Mouse (Mus musculus) midbrain, embryonic 16.5 days (tissue): ENCODE measurements around the gene Rbms2. TPM values are rescaled to one million over a fixed set of nuclear protein-coding genes. Genes with fewer than 3 reads are reported as not detected.
"Not testable (repeated sequence)": the region's sequence is repeated elsewhere in the genome, so short reads cannot be mapped to it uniquely, and the experiment has no call there.

ENCODE experiments used
- ATAC-seq: fragments of 200-750 bp; cut with Nextera tagmentation; 2 replicates; pipeline ENCODE4 v1.8.0; 2017; ENCODE audit warnings: moderate TSS enrichment
- H3K27ac ChIP-seq: fragments of 300-500 bp; sonication (generic); 2 replicates; pipeline ENCODE4 v1.5.1; 2014; ENCODE audit warnings: mild to moderate bottlenecking, low read length, mixed read lengths
- H3K27me3 ChIP-seq: fragments of 300-500 bp; sonication (generic); 2 replicates; pipeline ENCODE4 v1.6.1; 2014; ENCODE audit warnings: low read depth, low read length, mixed read lengths; ENCODE audit not compliant: control insufficient read depth, insufficient read depth
- H3K36me3 ChIP-seq: fragments of 300-500 bp; sonication (generic); 2 replicates; pipeline ENCODE4 v1.6.1; 2014; ENCODE audit warnings: mild to moderate bottlenecking, low read length, moderate library complexity, mixed read lengths; ENCODE audit not compliant: control insufficient read depth, insufficient read depth
- H3K4me1 ChIP-seq: fragments of 300-500 bp; sonication (generic); 2 replicates; pipeline ENCODE4 v1.6.1; 2014; ENCODE audit warnings: mild to moderate bottlenecking, low read length, mixed read lengths; ENCODE audit not compliant: control insufficient read depth, insufficient read depth
- H3K4me2 ChIP-seq: fragments of 300-500 bp; sonication (generic); 2 replicates; pipeline ENCODE4 v1.6.1; 2014; ENCODE audit warnings: mild to moderate bottlenecking, low read length, mixed read lengths
- H3K4me3 ChIP-seq: fragments of 300-500 bp; sonication (generic); 2 replicates; pipeline ENCODE4 v1.5.1; 2014; ENCODE audit warnings: low read depth, mild to moderate bottlenecking, low read length, moderate library complexity, mixed read lengths
- H3K9ac ChIP-seq: fragments of 300-500 bp; sonication (generic); 2 replicates; pipeline ENCODE4 v1.6.1; 2014; ENCODE audit warnings: low read depth, low read length, mixed read lengths
- H3K9me3 ChIP-seq: fragments of 300-500 bp; sonication (generic); replicated peaks from 2 replicates; pipeline ENCODE4 v1.6.1; 2014; ENCODE audit warnings: mild to moderate bottlenecking, low read length, mixed read lengths; ENCODE audit not compliant: control insufficient read depth, poor library complexity, severe bottlenecking
- WGBS: fragments of 180-500 bp; shearing (Covaris S2); extraction: QIAGEN DNeasy Blood & Tissue Kit; methylation state at CpG from one replicate; pipeline ENCODE4 v1.1.7; 2014; 5-methylcytosine and 5-hydroxymethylcytosine counted together
- polyA plus RNA-seq: library from polyadenylated mRNA; unstranded; fragments of >200 nt; fragmentation: Nextera tagmentation; extraction: Ambion mirVana; gene quantifications from 2 replicates; pipeline ENCODE4 v1.2.1, GENCODE M21; 2015

The Rbms2 gene
- polyA plus RNA-seq, 1 experiment from 2014 or later, result 7.8 TPM

GRCm38 (mm10) chr10:128091564-128092505, 88.3 kb downstream of the Rbms2 start, which contains the start of gene Baz2a:
Gene Baz2a, plus strand, starts transcription at chr10:128091577.
- 2% methylated on average over 20 of the region's 20 CpGs for WGBS
- no peaks in the 10 kb centered on the region for H3K27me3 ChIP-seq
- H3K4me2 ChIP-seq, result peak within 1 kb of the TSS; percentile 85
- peak within 1 kb of the TSS; percentile 72 for H3K4me3 ChIP-seq
- H3K4me1 ChIP-seq, result peaks cover 32% of the 10 kb centered on the region
- no peak for ATAC-seq
- no peaks in the 10 kb centered on the region for H3K9me3 ChIP-seq
- H3K9ac ChIP-seq, result peak within 1 kb of the TSS; percentile 84
- peaks cover 26% of the 10 kb centered on the region for H3K36me3 ChIP-seq
- H3K27ac ChIP-seq, result peak within 1 kb of the TSS; percentile 84

- Histone ChIP-seq H3K27ac (no peak overlapping the region), H3K4me1 (peaks cover 28% of the 10 kb centered on the region)
Measured at GRCm38 (mm10) chr10:128090651-128091563, 89.2 kb downstream of the Rbms2 start.

GRCm38 (mm10) chr10:128089842-128090241, 90.3 kb downstream of the Rbms2 start:
- WGBS, result 70% methylated on average over 5 of the region's 5 CpGs
- Histone ChIP-seq H3K27ac (no peak overlapping the region), H3K9ac (no peak overlapping the region), H3K4me3 (no peak overlapping the region), H3K36me3 (peaks cover 43% of the 10 kb centered on the region), H3K4me2 (no peak overlapping the region), H3K27me3 (no peaks in the 10 kb centered on the region), H3K4me1 (peaks cover 34% of the 10 kb centered on the region), H3K9me3 (no peaks in the 10 kb centered on the region)
- ATAC-seq, result no peak

More at GRCm38 (mm10) chr10:128090651-128091563, 89.2 kb downstream of the Rbms2 start:
- H3K9ac ChIP-seq, result 0 out of 2 replicates have a peak overlapping the region, but pooled peaks have one; percentile 26
- H3K27me3 ChIP-seq, result no peaks in the 10 kb centered on the region
- 8% methylated on average over 14 of the region's 14 CpGs for WGBS
- no peaks in the 10 kb centered on the region for H3K9me3 ChIP-seq
- ATAC-seq, result peak; percentile 12; the same call in 1 of the 2 replicates
- H3K4me2 ChIP-seq, result peak overlapping the region; percentile 85
- H3K4me3 ChIP-seq, result peak overlapping the region; percentile 72; the same call in 1 of the 2 replicates
- H3K36me3 ChIP-seq, result peaks cover 32% of the 10 kb centered on the region

- 95% methylated on average over 5 of the region's 5 CpGs for WGBS
- Histone ChIP-seq H3K4me3 (no peak overlapping the region), H3K36me3 (peaks cover 43% of the 10 kb centered on the region)
Measured at GRCm38 (mm10) chr10:128088181-128088580, 91.9 kb downstream of the Rbms2 start.

GRCm38 (mm10) chr10:128087216-128087615, 92.9 kb downstream of the Rbms2 start:
- not testable (repeated sequence) for H3K9me3 ChIP-seq, H3K27ac ChIP-seq, H3K9ac ChIP-seq, H3K4me2 ChIP-seq, H3K4me3 ChIP-seq, H3K27me3 ChIP-seq, ATAC-seq
- H3K36me3 ChIP-seq, result peaks cover 43% of the 10 kb centered on the region
- peaks cover 27% of the 10 kb centered on the region for H3K4me1 ChIP-seq
- 87% methylated on average over 2 of the region's 2 CpGs for WGBS

More at GRCm38 (mm10) chr10:128088181-128088580, 91.9 kb downstream of the Rbms2 start:
- no peak overlapping the region for H3K4me2 ChIP-seq
- H3K4me1 ChIP-seq, result peaks cover 28% of the 10 kb centered on the region
- ATAC-seq, result no peak
- H3K27ac ChIP-seq, result no peak overlapping the region
- H3K9ac ChIP-seq, result no peak overlapping the region
- no peaks in the 10 kb centered on the region for H3K27me3 ChIP-seq
- no peaks in the 10 kb centered on the region for H3K9me3 ChIP-seq

- Histone ChIP-seq H3K9ac (no peak overlapping the region), H3K27me3 (no peaks in the 10 kb centered on the region), H3K36me3 (peaks cover 43% of the 10 kb centered on the region), H3K4me3 (no peak overlapping the region), H3K27ac (no peak overlapping the region), H3K9me3 (no peaks in the 10 kb centered on the region), H3K4me1 (peaks cover 25% of the 10 kb centered on the region), H3K4me2 (no peak overlapping the region)
- ATAC-seq, result no peak
- 75% methylated on average over 6 of the region's 6 CpGs for WGBS
Measured at GRCm38 (mm10) chr10:128086391-128086790, 93.7 kb downstream of the Rbms2 start.

- peak overlapping the region; percentile 91 for H3K4me3 ChIP-seq
- H3K4me1 ChIP-seq, result peaks cover 18% of the 10 kb centered on the region
- ATAC-seq, result no peak
- H3K27me3 ChIP-seq, result no peaks in the 10 kb centered on the region
- H3K27ac ChIP-seq, result peak overlapping the region; percentile 93
- peaks cover 35% of the 10 kb centered on the region for H3K36me3 ChIP-seq
- under 1% methylated on average over 3 of the region's 3 CpGs for WGBS
- no peaks in the 10 kb centered on the region for H3K9me3 ChIP-seq
- peak overlapping the region; percentile 70 for H3K4me2 ChIP-seq
- peak overlapping the region; percentile 98 for H3K9ac ChIP-seq
Measured at GRCm38 (mm10) chr10:128084160-128084559, 95.9 kb downstream of the Rbms2 start.

- under 1% methylated on average over 22 of the region's 22 CpGs for WGBS
- Histone ChIP-seq H3K4me3 (peak overlapping the region; percentile 91), H3K9ac (peak overlapping the region; percentile 98), H3K9me3 (no peaks in the 10 kb centered on the region), H3K27me3 (no peaks in the 10 kb centered on the region), H3K27ac (peak overlapping the region; percentile 93), H3K4me1 (peaks cover 18% of the 10 kb centered on the region), H3K4me2 (peak overlapping the region; percentile 70), H3K36me3 (peaks cover 31% of the 10 kb centered on the region)
- peak; percentile 11; the same call in 1 of the 2 replicates for ATAC-seq
Measured at GRCm38 (mm10) chr10:128083688-128084087, 96.4 kb downstream of the Rbms2 start.
